Mouse (Mus musculus) forebrain, postnatal 0 days (tissue): Measurements from ENCODE around the gene Herc6. TPM values are rescaled to one million over a fixed set of nuclear protein-coding genes. Genes with fewer than 3 reads are reported as not detected.

Experiments used
- ATAC-seq: fragments of 200-750 bp; cut with Nextera tagmentation; 2 replicates; pipeline ENCODE4 v1.8.0; 2017; ENCODE audit warnings: mild to moderate bottlenecking, moderate library complexity
- DNase-seq: peaks from one replicate; pipeline ENCODE4 v3.0.0-alpha.2; 2015
- H3K27ac ChIP-seq: fragments of 300-500 bp; sonication (generic); 2 replicates; pipeline ENCODE4 v1.5.1; 2014; ENCODE audit warnings: low read depth, mild to moderate bottlenecking, antibody characterized with exemption, low read length, moderate library complexity, mixed read lengths
- H3K27me3 ChIP-seq: fragments of 300-500 bp; sonication (generic); 2 replicates; pipeline ENCODE4 v1.6.1; 2014; ENCODE audit warnings: mild to moderate bottlenecking, low read length, mixed read lengths; ENCODE audit not compliant: insufficient read depth
- H3K36me3 ChIP-seq: fragments of 300-500 bp; sonication (generic); 2 replicates; pipeline ENCODE4 v1.6.1; 2014; ENCODE audit warnings: mild to moderate bottlenecking, moderate library complexity; ENCODE audit not compliant: insufficient read depth
- H3K4me1 ChIP-seq: fragments of 300-500 bp; sonication (generic); 2 replicates; pipeline ENCODE4 v1.6.1; 2014; ENCODE audit warnings: antibody characterized with exemption; ENCODE audit not compliant: insufficient read depth
- H3K4me2 ChIP-seq: fragments of 300-500 bp; sonication (generic); 2 replicates; pipeline ENCODE4 v1.6.1; 2014; ENCODE audit warnings: low read depth, mild to moderate bottlenecking, moderate library complexity
- H3K4me3 ChIP-seq: fragments of 300-500 bp; sonication (generic); 2 replicates; pipeline ENCODE4 v1.5.1; 2014; ENCODE audit warnings: low read depth, low read length, mixed read lengths
- H3K9ac ChIP-seq: fragments of 300-500 bp; sonication (generic); 2 replicates; pipeline ENCODE4 v1.6.1; 2014; ENCODE audit warnings: mild to moderate bottlenecking
- H3K9me3 ChIP-seq: fragments of 300-500 bp; sonication (generic); 2 replicates; pipeline ENCODE4 v1.6.1; 2016; ENCODE audit warnings: low read length
- CTCF ChIP-seq: sonication (generic); IDR thresholded peaks from 2 replicates; pipeline ENCODE4 v1.5.1; 2016; ENCODE audit warnings: antibody characterized with exemption, control low read depth, low read depth
- WGBS: fragments of 180-500 bp; shearing (Covaris S2); extraction: QIAGEN DNeasy Blood & Tissue Kit; methylation state at CpG from one replicate; pipeline ENCODE4 v1.1.7; 2014; 5-methylcytosine and 5-hydroxymethylcytosine counted together
- polyA plus RNA-seq: library from polyadenylated mRNA; unstranded; fragments of >200 nt; fragmentation: Nextera tagmentation; extraction: Ambion mirVana; gene quantifications from 2 replicates; pipeline ENCODE4 v1.2.1, GENCODE M21; 2015
- total RNA-seq: library from RNA; depleted of rRNA; stranded (reverse); fragments of >200 nt; gene quantifications from 2 replicates; pipeline ENCODE4 v1.2.3, GENCODE M21; 2014

Herc6 gene
- total and polyA plus RNA-seq, 2 experiments from 2014 or later: 1.1 to 1.8 TPM

GRCm38 (mm10) chr6:57581595-57581994 is 795 bp downstream of the Herc6 start:
- no peaks in the 10 kb centered on the region for H3K36me3 ChIP-seq
- no peaks in the 10 kb centered on the region for H3K9me3 ChIP-seq
- no peak for DNase-seq
- no peak for ATAC-seq
- no peaks in the 10 kb centered on the region for H3K4me1 ChIP-seq
- no peak overlapping the region for H3K9ac ChIP-seq
- H3K27ac ChIP-seq: no peak overlapping the region
- WGBS: 87% methylated on average over 12 of the region's 12 CpGs
- peak overlapping the region; percentile 37 for H3K4me3 ChIP-seq
- H3K27me3 ChIP-seq: no peaks in the 10 kb centered on the region
- peak overlapping the region; percentile 66 for H3K4me2 ChIP-seq
- no peak for TF ChIP-seq CTCF

GRCm38 (mm10) chr6:57582356-57582755 is 1.6 kb downstream of the Herc6 start:
- TF ChIP-seq CTCF: no peak
- Histone ChIP-seq H3K4me3 (no peak overlapping the region), H3K9me3 (no peaks in the 10 kb centered on the region), H3K27ac (no peak overlapping the region), H3K36me3 (no peaks in the 10 kb centered on the region), H3K4me1 (no peaks in the 10 kb centered on the region), H3K4me2 (no peak overlapping the region), H3K27me3 (no peaks in the 10 kb centered on the region), H3K9ac (no peak overlapping the region)
- DNase-seq (no peak), ATAC-seq (no peak)
- 84% methylated on average over 4 of the region's 4 CpGs for WGBS

GRCm38 (mm10) chr6:57605546-57606307 is 24.9 kb downstream of the Herc6 start:
- Histone ChIP-seq H3K27ac (no peak overlapping the region), H3K9ac (no peak overlapping the region), H3K36me3 (no peaks in the 10 kb centered on the region), H3K4me3 (no peak overlapping the region), H3K27me3 (no peaks in the 10 kb centered on the region), H3K9me3 (no peaks in the 10 kb centered on the region), H3K4me2 (no peak overlapping the region), H3K4me1 (no peaks in the 10 kb centered on the region)
- TF ChIP-seq CTCF: no peak
- DNase-seq: peak; percentile 54
- ATAC-seq: peak; percentile 86
- WGBS: 79% methylated on average over 7 of the region's 7 CpGs

GRCm38 (mm10) chr6:57607999-57608398 is 27.2 kb downstream of the Herc6 start:
- H3K9me3 ChIP-seq: no peaks in the 10 kb centered on the region
- no peak overlapping the region for H3K9ac ChIP-seq
- no peaks in the 10 kb centered on the region for H3K36me3 ChIP-seq
- 89% methylated on average over 2 of the region's 2 CpGs for WGBS
- TF ChIP-seq CTCF: no peak
- no peak overlapping the region for H3K27ac ChIP-seq
- H3K4me1 ChIP-seq: no peaks in the 10 kb centered on the region
- no peak overlapping the region for H3K4me3 ChIP-seq
- DNase-seq: no peak
- no peaks in the 10 kb centered on the region for H3K27me3 ChIP-seq
- H3K4me2 ChIP-seq: no peak overlapping the region
- ATAC-seq: no peak

- 46% methylated on average over 2 of the region's 2 CpGs for WGBS
- H3K9me3 ChIP-seq: no peaks in the 10 kb centered on the region
- H3K27ac ChIP-seq: no peak overlapping the region
- peak; percentile 23; the same call in 1 of the 2 replicates for TF ChIP-seq CTCF
- H3K36me3 ChIP-seq: no peaks in the 10 kb centered on the region
- H3K27me3 ChIP-seq: no peaks in the 10 kb centered on the region
- H3K4me3 ChIP-seq: no peak overlapping the region
- no peaks in the 10 kb centered on the region for H3K4me1 ChIP-seq
- no peak overlapping the region for H3K9ac ChIP-seq
- no peak for DNase-seq
- no peak for ATAC-seq
- H3K4me2 ChIP-seq: no peak overlapping the region
Observed at GRCm38 (mm10) chr6:57609631-57610030, 28.8 kb downstream of the Herc6 start.

GRCm38 (mm10) chr6:57615788-57616187 is 35.0 kb downstream of the Herc6 start:
- no peaks in the 10 kb centered on the region for H3K27me3 ChIP-seq
- ATAC-seq (no peak), DNase-seq (no peak)
- TF ChIP-seq CTCF: no peak
- no peak overlapping the region for H3K4me3 ChIP-seq
- no peak overlapping the region for H3K27ac ChIP-seq
- no peaks in the 10 kb centered on the region for H3K4me1 ChIP-seq
- H3K9ac ChIP-seq: no peak overlapping the region
- no peaks in the 10 kb centered on the region for H3K9me3 ChIP-seq
- no peaks in the 10 kb centered on the region for H3K36me3 ChIP-seq
- H3K4me2 ChIP-seq: no peak overlapping the region
- WGBS: 90% methylated on average over 2 of the region's 2 CpGs

GRCm38 (mm10) chr6:57639531-57639930 is 58.7 kb downstream of the Herc6 start:
- H3K4me1 ChIP-seq: no peaks in the 10 kb centered on the region
- TF ChIP-seq CTCF: no peak
- ATAC-seq (no peak), DNase-seq (no peak)
- no peak overlapping the region for H3K4me2 ChIP-seq
- H3K27ac ChIP-seq: no peak overlapping the region
- no peaks in the 10 kb centered on the region for H3K27me3 ChIP-seq
- H3K9ac ChIP-seq: no peak overlapping the region
- H3K36me3 ChIP-seq: no peaks in the 10 kb centered on the region
- H3K9me3 ChIP-seq: no peaks in the 10 kb centered on the region
- H3K4me3 ChIP-seq: no peak overlapping the region
- 30% methylated on average over 1 of the region's 1 CpGs for WGBS
